Mouse (Mus musculus) lung, adult 2 months (tissue): ENCODE measurements around the gene Tmem150b.

Source experiments
- CTCF ChIP-seq: fragments of 200-500 bp; IDR thresholded peaks from 2 replicates; pipeline ENCODE4 v1.5.1; 2011; ENCODE audit warnings: mild to moderate bottlenecking, low read length, control low read depth; ENCODE audit not compliant: insufficient read depth
- POLR2A ChIP-seq: fragments of 200-500 bp; IDR thresholded peaks from 2 replicates; pipeline ENCODE4 v1.6.1; 2011; ENCODE audit warnings: low read depth, mild to moderate bottlenecking, control low read depth, low read length, borderline replicate concordance; ENCODE audit errors: extremely low read depth

DNA sequence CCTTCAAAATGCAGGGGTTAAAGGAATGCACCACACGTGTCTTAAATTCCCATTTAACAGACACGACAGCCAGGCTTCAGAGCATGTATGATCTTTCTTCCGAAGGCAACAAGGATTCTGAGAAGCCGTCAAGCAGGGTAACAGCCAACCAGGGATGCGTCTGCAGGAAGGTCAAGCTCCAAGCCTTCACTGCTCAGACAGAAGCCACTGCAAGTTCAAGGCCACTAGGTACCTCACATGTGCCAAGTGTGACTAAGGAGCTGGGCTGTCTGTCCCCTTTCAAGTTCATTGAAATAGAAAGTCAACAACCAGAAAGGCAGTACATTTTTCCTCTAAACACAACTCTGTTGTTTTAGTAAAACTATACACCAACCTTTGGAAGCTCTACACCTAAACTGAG lies 58.2 kb downstream of the Tmem150b start:
- TF ChIP-seq POLR2A (no peak), CTCF (no peak)
